Mouse (Mus musculus) c-Kit-positive CD71-positive TER-119-positive erythroid progenitor cells, embryonic 14.5 days (primary cell): ENCODE results near the gene Bco1.
A peak's percentile ranks its signal among the peaks of the same experiment; 100 is the strongest.

ENCODE experiments used
- DNase-seq: peaks from one replicate; pipeline ENCODE4 v3.0.0-alpha.2; 2013; ENCODE audit warnings: low spot score

Gene Bco1

GRCm38 (mm10) chr8:117156149-117156548 lies 60.5 kb downstream of the Bco1 start:
- DNase-seq = no peak

GRCm38 (mm10) chr8:117156866-117157768 lies 61.5 kb downstream of the Bco1 start:
- DNase-seq = no peak

DNA sequence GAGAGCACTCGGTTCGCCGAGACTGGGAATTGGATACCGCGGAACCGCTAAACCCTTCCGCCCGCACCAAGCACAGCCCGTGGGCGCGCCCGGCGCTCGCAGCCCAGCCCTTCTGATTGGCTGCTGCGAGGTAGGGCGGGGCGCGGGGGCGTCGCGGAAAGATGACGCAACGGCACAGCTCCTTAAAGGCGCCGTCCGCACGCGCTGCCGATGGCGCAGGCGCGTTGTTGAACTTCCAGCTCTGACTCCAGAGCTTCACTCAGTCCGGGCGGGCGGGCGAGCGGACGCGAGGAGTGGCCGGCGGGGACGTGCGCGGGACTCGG lies 62.1 kb downstream of the Bco1 start:
- peak; percentile 93 for DNase-seq

GRCm38 (mm10) chr8:117158135-117158761 lies 62.6 kb downstream of the Bco1 start, which contains the start of gene Gan:
TSS of gene Gan (plus strand) at chr8:117158135.
- peak; percentile 48 for DNase-seq

- no peak for DNase-seq
These were observed 63.4 kb downstream of the Bco1 start for GRCm38 (mm10) chr8:117159031-117159430.

- DNase-seq = no peak
These were observed 69.3 kb downstream of the Bco1 start for GRCm38 (mm10) chr8:117164912-117165311.

DNA sequence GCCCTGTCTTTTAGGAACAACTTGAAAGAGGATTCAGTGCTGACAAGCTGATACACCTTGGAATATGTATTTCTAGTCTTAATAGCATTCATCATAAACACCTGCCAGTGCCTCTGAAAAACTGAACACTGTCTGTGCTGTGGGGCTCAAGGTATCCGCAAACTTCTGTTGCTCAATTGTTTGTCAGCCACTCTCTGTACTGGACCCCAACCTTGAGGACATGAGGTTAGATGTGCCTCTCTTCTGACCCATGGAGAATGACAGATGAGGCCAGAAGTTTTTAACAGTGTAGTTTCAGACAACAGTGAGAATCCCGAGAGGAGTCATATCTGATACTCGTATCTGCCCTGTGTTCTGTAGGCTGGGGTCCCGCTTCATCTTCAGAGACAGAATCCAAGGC lies 69.9 kb downstream of the Bco1 start:
- no peak for DNase-seq

GRCm38 (mm10) chr8:117166515-117166914 lies 70.9 kb downstream of the Bco1 start:
- DNase-seq = no peak

DNA sequence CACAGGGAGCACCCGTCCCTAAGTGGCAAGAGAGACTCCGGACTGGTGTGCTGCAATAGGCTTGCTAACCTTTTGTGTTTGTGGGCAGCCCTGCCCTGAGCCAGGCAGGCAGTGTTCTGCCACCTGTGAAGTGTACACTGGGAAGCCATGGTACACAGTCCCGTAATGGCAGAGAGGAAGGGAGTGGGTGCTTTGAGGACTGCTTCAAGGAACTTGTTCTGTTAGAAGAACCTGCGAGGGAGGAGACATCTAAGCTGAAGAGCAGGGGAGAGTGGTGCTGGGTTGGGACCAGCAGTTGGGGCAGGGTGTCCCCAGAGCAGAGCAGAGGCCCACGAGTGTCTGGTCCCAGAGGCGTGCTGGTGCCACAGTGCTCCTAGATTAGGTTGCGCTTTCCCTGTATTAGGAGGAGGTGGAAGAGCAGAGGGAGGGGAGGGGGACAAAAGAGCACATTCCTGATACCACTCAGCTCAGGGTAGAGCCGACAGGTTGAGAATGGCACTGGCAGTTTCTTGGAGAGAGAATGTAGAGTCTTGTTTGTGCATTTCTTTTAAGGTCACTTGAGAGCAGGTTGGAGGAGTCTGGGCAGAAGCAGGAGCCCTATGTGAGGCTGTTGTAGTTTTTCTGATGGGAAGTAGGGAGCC lies 71.7 kb downstream of the Bco1 start:
- DNase-seq = no peak

- no peak for DNase-seq
These were observed 72.7 kb downstream of the Bco1 start for GRCm38 (mm10) chr8:117168378-117168777.

DNA sequence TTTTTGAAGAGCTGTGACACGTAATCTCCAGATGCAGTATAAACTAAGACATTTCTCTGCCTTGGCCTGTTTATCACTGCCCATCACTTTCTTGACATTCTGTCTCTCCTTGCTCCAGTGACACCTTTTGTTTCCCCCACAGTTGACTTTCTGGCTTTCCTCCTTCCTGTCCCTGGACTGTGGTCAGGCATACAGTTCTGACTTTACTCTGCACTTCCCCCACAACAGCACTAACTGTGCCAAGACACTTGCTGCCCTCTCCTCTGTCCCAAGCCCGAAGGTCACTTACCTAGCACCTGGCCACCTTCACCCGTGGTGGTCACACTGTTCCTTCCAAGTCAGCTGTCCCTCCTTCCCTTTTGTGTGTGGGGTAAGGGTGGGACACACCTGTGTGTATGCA lies 76.2 kb downstream of the Bco1 start:
- no peak for DNase-seq

GRCm38 (mm10) chr8:117172904-117173303 lies 77.2 kb downstream of the Bco1 start:
- no peak for DNase-seq

DNA sequence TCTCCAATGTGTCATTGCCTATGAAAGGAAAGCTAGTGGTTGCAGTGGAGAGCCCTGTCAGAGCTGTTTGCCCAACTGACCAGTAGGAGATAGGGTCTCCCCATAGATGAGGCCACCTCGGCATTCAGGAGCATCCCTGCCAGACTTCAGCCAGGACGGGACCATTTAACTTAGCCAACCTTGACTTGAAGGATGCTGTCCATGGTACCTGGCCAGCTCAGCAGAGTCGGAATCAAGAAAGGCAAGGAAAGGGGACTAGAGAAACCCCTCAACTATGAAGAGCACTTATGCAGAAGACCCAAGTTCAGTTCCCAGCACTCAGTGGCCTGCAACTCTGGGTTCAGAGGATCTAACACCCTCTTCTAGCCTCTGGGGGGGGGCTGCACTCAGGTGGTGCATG lies 78.0 kb downstream of the Bco1 start:
- DNase-seq = no peak

- DNase-seq = no peak
These were observed 78.9 kb downstream of the Bco1 start for GRCm38 (mm10) chr8:117174536-117174935.

DNA sequence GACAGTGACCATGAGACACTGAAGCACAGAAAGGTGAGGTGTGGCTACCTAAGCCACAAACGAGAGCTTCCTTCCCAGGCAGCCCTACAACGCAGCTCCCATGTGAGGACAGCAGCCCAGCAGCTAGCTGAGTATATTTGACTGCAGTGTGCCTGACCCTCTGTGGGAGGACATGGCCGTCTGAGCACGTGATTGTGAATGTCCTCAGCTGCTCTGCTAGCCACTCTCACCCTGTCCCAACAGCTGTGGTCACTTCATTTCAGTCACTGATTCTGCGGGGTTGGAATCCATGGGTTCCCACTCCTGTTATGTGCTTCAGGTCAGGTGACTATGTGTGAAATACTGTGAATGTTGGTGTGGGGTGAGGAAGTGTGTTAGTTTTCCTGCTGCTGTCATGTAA lies 80.7 kb downstream of the Bco1 start:
- no peak for DNase-seq

GRCm38 (mm10) chr8:117177236-117177635 lies 81.6 kb downstream of the Bco1 start:
- no peak for DNase-seq

DNA sequence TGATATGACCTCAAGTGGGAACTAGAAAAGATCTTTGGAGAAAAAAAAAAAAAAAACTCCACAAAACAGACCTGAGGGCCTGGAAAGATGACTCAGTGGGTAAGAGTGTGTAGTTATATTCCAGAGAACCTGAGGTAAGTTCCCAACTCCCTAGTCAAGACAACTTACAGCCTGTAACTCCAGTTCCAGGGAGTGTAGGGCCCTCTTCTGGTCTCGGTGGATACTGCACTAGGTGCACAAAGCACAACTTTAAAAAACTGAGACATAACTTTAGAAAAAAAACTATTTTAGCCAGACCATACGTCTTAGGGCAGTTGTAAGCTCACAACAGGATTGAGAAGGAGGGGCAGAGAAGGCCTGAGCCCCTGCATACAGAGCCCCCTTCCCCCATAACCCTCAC lies 82.4 kb downstream of the Bco1 start:
- DNase-seq = no peak

- DNase-seq = no peak
These were observed 83.0 kb downstream of the Bco1 start for GRCm38 (mm10) chr8:117178676-117179075.

DNA sequence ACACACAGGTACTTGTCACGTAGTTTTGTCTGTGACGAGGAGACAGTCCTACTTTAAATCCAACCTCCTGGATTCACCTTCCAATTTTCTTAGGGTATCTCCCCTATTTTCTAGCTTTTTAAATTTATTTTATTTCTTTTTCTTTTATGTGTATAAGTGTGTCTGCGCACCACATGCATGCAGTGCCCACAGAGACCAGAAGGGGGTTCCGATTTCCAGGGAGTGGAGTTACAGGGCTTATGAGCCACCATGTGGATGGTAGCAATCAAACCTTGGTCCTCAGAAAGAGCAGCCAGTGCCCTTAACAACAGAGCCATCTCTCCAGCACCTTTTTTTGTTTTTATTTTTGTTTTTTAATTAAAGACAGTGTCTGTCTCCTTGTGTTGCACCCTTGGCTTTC lies 87.1 kb downstream of the Bco1 start:
- DNase-seq = no peak
